Mouse (Mus musculus): ENCODE measurements at regions not wholly inside any gene's neighbourhood (a gene's known extent, or its start where the extent isn't known, plus 50 kb on each side); places are given as distances from the start of the nearest gene placed in this dataset.
"Not testable (repeated sequence)": the region's sequence is repeated elsewhere in the genome, so short reads cannot be mapped to it uniquely, and the experiment has no call there.

DNA sequence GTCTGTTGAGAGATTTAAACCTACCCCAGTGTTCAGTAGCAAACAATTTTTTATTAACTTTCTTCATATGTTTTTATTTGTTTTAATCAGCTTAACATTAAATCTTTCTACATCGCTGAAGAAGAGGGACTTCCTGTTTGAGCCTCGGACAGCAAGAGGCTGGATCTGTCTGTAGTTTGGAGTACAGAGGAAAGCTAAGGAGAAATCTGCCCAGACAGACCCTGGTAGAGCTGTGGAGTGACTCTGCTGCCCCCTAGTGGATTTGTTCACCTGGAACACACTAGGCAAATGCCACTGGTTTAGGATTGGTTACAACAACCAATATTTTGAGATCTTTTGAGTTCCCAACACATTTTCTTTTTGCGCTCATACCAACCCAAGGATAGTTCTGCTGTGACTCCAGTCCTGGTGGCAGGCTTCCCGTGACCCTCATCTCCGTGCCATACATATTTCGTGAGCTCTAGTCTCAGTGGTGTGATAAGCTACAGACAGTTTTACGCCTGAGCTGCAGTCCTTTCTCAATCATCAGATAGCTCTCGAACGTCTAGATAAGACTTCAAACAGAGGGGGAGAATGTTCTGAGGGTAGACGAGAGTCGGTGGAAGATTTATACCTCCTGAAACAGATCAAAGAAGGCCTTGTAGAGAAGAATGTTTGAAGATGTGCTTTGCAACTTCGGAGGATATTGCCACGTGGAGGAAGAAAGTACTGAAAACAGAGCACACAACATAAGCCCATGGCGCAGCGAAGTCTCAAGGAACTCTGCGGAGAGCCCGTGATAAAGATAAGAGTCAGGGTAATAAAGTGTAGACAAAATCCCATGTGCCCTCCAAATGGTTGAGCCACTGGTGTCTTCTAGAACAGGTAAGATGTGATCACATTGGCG is 119.0 kb upstream of the Nabp1 start:
- DNase-seq (ENCODE audit: low read depth): peak; percentile 78

DNA sequence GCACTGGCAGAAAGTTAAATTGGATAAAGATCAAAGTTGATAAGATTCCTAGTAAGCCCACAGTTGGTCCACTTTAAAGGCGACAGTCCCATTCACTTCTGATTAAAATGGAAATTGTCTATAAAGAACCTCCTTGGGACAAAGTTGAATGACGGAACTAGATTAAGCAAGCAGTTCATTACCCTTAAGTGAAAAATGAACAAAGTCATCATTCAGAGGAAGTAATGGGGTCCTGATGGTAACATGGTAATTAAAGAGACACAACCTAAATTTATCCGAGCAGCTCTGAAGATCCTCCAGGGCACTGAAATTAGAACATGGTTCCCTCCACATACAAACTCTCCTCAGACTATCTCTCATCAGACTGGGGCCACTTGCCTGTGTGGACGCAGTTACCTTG is 116.4 kb upstream of the Nabp1 start:
- DNase-seq (ENCODE audit: low read depth): no peak

DNA sequence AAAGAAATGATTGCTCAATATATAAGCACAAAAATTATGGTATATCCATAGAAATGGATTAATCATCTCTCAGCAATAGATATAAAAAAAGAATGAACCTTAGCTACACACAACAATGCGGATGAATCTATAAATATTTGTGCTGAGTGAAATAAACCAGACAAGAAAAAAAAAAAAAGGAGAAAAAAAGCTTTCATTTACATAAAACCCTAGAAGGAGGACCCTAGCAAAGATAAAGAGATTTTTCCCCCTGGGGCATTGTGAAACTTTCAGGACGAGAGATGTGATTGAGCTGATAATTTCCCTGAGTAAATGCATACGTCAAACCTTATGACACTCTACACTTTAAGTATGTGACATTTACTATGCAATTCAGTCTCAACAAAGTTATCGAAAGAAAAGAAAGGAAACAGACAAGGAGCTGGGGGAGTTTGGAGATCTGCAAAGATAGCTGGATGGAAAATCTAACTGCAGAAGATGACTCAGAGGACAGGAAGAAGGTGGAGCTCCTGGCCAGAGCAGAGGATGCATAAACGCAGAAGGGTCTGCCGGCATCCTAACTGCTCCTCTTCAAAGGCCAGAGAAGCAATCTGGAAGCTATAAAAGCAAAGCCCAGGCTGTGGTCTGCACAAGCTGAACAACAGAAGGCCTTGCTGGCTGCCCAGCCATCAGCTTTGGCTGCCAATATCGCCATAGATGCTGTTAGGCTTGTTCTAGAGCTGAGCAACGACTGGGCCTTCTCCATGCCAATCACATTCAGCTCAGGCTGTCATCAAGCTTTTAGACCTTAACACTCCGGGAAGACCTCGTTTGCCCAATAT is 115.6 kb upstream of the Nabp1 start:
- no peak for DNase-seq (ENCODE audit: low read depth)

- no peak for DNase-seq (ENCODE audit: low read depth)
These were observed 113.7 kb upstream of the Nabp1 start for GRCm38 (mm10) chr1:51591886-51592285.

GRCm38 (mm10) chr1:51590606-51591400 is 112.6 kb upstream of the Nabp1 start:
- DNase-seq (ENCODE audit: low read depth): no peak

DNA sequence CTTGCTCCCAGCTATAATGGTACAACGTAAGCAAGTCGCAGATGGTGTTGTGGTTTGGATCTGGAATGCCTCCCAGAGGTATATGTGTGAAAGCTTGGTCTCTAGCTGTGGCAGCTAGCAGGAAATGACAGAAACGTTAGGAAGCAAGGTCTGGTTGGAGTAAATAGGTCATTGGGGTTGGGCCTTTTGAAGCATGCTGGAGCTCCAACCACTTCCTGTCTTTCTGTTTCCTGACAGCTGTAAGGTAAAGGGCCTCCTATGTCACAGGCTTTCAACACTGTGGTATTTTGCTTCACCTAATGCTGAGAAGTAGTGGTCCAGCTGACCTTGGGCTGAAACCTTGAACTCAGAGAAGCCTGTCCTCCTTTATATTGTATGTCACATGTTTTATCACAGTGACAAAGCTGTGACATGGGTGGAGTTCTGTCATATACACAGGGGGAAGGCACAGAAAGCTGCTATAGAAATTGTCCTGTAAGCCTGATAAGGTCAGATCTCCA is 106.8 kb upstream of the Nabp1 start:
- peak; percentile 45 for DNase-seq (ENCODE audit: low read depth)

GRCm38 (mm10) chr1:51583871-51584270 is 105.6 kb upstream of the Nabp1 start:
- DNase-seq (ENCODE audit: low read depth): no peak

GRCm38 (mm10) chr1:51580074-51580473 is 101.8 kb upstream of the Nabp1 start:
- DNase-seq (ENCODE audit: low read depth): no peak

DNA sequence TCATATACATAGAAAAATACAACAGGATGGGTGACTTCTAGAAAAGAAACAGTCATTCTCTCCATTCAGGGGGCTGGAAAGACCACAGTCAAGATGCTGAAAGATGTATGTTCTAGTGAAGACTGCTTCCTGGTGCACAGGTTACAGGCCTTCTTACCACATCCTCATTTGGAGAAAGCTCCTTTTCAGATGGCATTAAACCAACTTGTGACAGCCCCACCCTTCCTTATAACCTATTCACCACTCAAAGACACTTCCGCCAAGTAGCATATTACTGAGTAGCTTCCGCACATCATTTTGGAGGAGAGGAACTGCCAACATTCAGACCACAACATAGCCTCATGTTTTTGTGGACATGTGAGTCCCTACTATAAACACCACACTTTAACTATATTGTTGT is 99.5 kb upstream of the Nabp1 start:
- no peak for DNase-seq (ENCODE audit: low read depth)

GRCm38 (mm10) chr1:51572314-51573078 is 94.3 kb upstream of the Nabp1 start:
- DNase-seq (ENCODE audit: low read depth): no peak

DNA sequence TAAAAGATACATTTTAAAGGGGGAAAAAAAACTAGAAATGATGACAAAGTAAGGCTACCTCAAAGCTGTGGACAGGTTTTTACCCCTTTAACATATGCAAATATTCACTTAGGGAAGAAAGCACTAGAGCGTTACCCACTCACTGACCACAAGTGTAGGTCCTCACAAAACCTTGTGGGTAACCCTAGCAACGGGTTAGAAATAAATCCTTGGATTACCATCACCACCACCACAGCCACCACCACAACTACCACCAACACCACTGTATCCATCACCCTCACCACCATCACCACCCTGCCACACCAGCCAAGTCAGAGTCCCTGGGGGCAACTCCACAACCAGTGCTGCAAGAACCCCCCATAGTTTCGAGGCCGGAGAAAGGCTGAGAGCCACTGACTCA is 91.4 kb upstream of the Nabp1 start:
- DNase-seq (ENCODE audit: low read depth): no peak

- DNase-seq (ENCODE audit: low read depth): no peak
These were observed 88.0 kb upstream of the Nabp1 start for GRCm38 (mm10) chr1:51566170-51566649.

DNA sequence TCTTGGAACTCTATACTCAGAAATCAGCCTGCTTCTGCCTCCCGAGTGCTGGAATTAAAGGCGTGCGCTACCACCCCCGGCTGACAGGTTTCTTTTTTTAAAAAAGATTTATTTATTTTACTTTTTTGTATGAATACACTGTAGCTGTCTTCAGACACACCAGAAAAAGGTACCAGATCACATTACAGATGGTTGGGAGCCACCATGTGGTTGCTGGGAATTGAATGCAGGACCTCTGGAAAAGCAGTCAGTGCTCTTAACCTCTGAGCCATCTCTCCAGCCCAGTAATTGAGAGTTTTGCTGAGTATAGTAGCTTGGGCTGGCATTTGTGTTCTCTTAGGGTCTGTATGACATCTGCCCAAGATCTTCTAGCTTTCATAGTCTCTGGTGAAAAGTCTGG is 78.4 kb upstream of the Nabp1 start:
- DNase-seq (ENCODE audit: low read depth): not testable (repeated sequence)

DNA sequence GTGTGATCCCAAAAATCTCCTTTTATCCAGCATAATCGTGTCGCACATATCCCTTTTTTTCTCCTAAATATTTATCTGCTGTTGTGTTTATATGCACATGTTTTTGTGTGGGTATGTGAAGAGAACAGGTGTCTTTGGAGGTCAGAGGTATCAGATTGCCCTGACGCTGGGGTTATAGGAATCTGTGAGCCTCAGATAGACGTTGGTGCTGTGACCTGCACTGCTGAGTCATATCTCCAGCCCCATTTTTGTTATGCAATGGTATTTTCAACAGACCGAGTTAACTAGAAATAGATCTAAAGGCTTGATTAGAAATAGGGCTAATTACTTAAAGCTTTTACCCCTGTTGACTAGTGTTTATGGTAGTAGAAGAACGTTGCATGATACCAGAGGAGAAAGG is 75.5 kb upstream of the Nabp1 start:
- DNase-seq (ENCODE audit: low read depth): no peak

DNA sequence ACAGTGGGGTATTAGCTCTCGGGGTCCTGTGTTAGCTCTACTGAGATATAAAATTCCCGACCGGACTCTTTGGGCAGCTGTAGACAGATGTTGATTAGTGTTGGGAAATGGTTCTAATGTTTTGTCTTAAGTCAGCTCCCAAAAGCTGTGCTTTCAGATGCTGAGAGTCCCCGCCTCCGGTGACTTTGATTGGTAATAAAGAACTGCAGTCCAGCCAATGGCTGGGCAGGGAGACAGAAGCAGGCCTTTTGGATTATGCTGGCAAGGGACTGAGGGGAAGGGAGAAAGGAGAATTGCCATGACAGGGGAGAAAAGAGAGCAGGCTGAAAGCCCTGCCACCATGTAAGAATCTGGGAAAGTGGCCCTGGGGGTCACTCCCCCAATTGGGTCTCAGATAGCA is 73.4 kb upstream of the Nabp1 start:
- no peak for DNase-seq (ENCODE audit: low read depth)

GRCm38 (mm10) chr1:51542801-51543200 is 64.6 kb upstream of the Nabp1 start:
- DNase-seq (ENCODE audit: low read depth): no peak

- DNase-seq (ENCODE audit: low read depth): no peak
These were observed 61.4 kb upstream of the Nabp1 start for GRCm38 (mm10) chr1:51539634-51540033.

DNA sequence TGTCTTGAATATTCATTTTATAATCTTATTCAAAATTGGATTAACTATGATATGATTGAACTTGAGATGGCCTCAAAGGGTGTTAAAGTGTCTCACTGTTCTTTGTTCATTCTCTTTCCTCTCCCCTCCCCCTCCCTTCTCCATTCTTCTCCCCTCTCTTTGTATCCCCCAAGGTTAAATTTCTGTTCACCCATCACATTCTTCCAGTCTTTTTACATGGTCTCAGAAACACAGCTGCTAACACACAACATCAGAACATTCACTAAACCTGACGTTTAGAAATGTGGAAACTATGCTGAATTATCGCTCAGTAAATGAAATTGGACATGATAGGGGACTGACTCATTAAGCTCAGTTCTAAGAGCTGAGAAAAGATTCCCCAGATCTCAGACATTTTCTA is 60.6 kb upstream of the Nabp1 start:
- DNase-seq (ENCODE audit: low read depth): no peak

GRCm38 (mm10) chr1:51537765-51538360 is 59.6 kb upstream of the Nabp1 start:
- DNase-seq (ENCODE audit: low read depth): no peak

- no peak for DNase-seq (ENCODE audit: low read depth)
These were observed 57.9 kb upstream of the Nabp1 start for GRCm38 (mm10) chr1:51536076-51536475.

- DNase-seq (ENCODE audit: low read depth): no peak
These were observed 57.2 kb upstream of the Nabp1 start for GRCm38 (mm10) chr1:51535414-51535813.
